7 mouse cellular contexts compared by ENCODE assay signal in the genomic region with DNA sequence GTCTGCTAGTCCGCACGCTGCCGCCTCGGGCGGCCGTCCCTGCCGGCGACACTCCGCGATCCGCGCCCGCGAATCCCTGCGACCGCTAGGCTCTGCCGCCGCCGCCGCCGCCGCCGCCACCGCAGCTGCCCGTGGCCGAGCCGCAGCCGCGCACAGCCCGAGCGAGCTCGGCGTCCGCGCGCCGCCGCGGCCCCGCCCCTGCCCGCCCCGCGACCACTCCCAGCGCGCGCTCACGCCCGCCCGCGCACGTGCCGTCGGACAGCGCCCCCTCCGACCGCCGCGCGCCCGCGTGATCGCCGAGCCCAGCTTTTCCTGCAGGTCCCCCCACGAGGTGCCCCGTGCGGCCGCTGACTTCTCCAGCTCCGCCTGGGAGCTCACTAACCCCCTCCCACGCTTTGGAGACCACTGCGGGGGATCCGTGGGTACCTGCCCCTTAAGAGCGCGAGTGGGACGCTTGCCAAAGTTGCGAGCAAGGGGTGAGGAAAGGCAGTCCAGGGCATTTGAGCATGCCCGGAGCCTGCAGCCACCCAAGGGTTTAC. TPM values are rescaled to one million over a fixed set of nuclear protein-coding genes. Genes with fewer than 3 reads are reported as not detected.
DNase-seq lines count a peak whose midpoint lies in the region; ATAC-seq and TF ChIP-seq lines count a peak whose summit lies in the region.

Gene Gnai1 (minus strand): TSS at position 75 of the 539 bp plus-strand sequence.

- peak within 1 kb of the TSS; percentile 97 for H3K4me2 ChIP-seq in intestine, embryonic 16.5 days (ENCODE audit: low read depth, low read length)

- no peaks in the 10 kb centered on the region for H3K36me3 ChIP-seq in intestine, embryonic 16.5 days (ENCODE audit: control insufficient read depth, insufficient read depth, low read length)
- H3K36me3 ChIP-seq in midbrain, embryonic 10.5 days = no peaks in the 10 kb centered on the region
- no peaks in the 10 kb centered on the region for H3K36me3 ChIP-seq in small intestine, adult 2 months (ENCODE audit: control insufficient read depth, insufficient read depth, low read length)

- DNase-seq in adrenal gland, postnatal 4 days (ENCODE audit: low spot score in 2 of 2) = peak; percentile 56 to 58
- peak; percentile 65 for DNase-seq in embryo, embryonic 11.5 days (ENCODE audit: low read depth, low spot score)
- peak; percentile 34 for DNase-seq in gonadal fat pad, adult 2 months (ENCODE audit: low read depth)
- DNase-seq in left cerebral cortex, postnatal 36 days (ENCODE audit: low spot score in 2 of 2) = peak in 1 of 2 experiments; percentile 77
- DNase-seq in midbrain, embryonic 10.5 days (ENCODE audit: low spot score) = no peak

- intact Hi-C loops in left cerebral cortex, postnatal 36 days (cut with DNase I) = loop anchor here (5.0 kb wide), 1 partner anchor 273 kb away; no protein-coding TSS in a partner anchor

- peak within 1 kb of the TSS; percentile 83 for H3K9ac ChIP-seq in intestine, embryonic 16.5 days (ENCODE audit: low read depth, low read length)

- H3K27ac ChIP-seq in intestine, embryonic 16.5 days (ENCODE audit: low read length) = peak within 1 kb of the TSS; percentile 51
- H3K27ac ChIP-seq in midbrain, embryonic 10.5 days (replicated peaks) = peak within 1 kb of the TSS; percentile 89
- no peak within 1 kb of the TSS for H3K27ac ChIP-seq in small intestine, adult 2 months (ENCODE audit: insufficient read depth, low read depth, low read length)

- peaks cover 2% of the 10 kb centered on the region; the same call in 1 of the 2 replicates for H3K4me1 ChIP-seq in intestine, embryonic 16.5 days (ENCODE audit: control insufficient read depth, insufficient read depth, low read length)
- H3K4me1 ChIP-seq in midbrain, embryonic 10.5 days = peaks cover 13% of the 10 kb centered on the region
- peaks cover 4% of the 10 kb centered on the region; the same call in 1 of the 2 replicates for H3K4me1 ChIP-seq in small intestine, adult 2 months (ENCODE audit: control insufficient read depth, insufficient read depth, insufficient read length, low read length)

- TF ChIP-seq POLR2A in small intestine, adult 2 months (IDR thresholded peaks at IDR 0.05; ENCODE audit: low read depth, low read length) = no peak

- TF ChIP-seq CTCF in small intestine, adult 2 months (IDR thresholded peaks at IDR 0.05; ENCODE audit: extremely low read depth, insufficient read length, insufficient replicate concordance, low read depth, low read length) = no peak

- H3K9me3 ChIP-seq in intestine, embryonic 16.5 days (ENCODE audit: control insufficient read depth, low read length) = no peaks in the 10 kb centered on the region
- no peaks in the 10 kb centered on the region for H3K9me3 ChIP-seq in midbrain, embryonic 10.5 days (replicated peaks)

- H3K27me3 ChIP-seq in intestine, embryonic 16.5 days (replicated peaks; ENCODE audit: control insufficient read depth, insufficient read depth, low read length) = no peaks in the 10 kb centered on the region
- H3K27me3 ChIP-seq in midbrain, embryonic 10.5 days (ENCODE audit: low read depth, poor library complexity, severe bottlenecking) = peaks cover 22% of the 10 kb centered on the region
- H3K27me3 ChIP-seq in small intestine, adult 2 months (ENCODE audit: control insufficient read depth, insufficient read depth, low read length) = peaks cover 15% of the 10 kb centered on the region

- H3K4me3 ChIP-seq in intestine, embryonic 16.5 days (ENCODE audit: low read length) = peak within 1 kb of the TSS; percentile 86
- peak within 1 kb of the TSS; percentile 71 for H3K4me3 ChIP-seq in midbrain, embryonic 10.5 days
- peak within 1 kb of the TSS; percentile 81 for H3K4me3 ChIP-seq in small intestine, adult 2 months (ENCODE audit: low read depth, low read length)

- under 1% methylated on average over 52 of the region's 76 CpGs for WGBS in intestine, embryonic 16.5 days
- under 1% methylated on average over 53 of the region's 76 CpGs for WGBS in midbrain, embryonic 10.5 days
- 3% methylated on average over 46 of the region's 76 CpGs for WGBS in small intestine, adult 2 months

- peak; percentile 97 for ATAC-seq in intestine, embryonic 16.5 days

RNA-seq across cellular contexts. Expression of gene Gnai1, which starts in this region (rescaled TPM):
- 10 to 100 TPM; 17.6 to 21.1 TPM for total RNA-seq in adrenal gland, postnatal 4 days (2021)
- polyA plus RNA-seq in gonadal fat pad, adult 2 months (2012; rRNA removed) = 51.5 and 59.0 TPM in 2 replicates
- 15.6 and 17.4 TPM in 2 replicates for polyA plus RNA-seq in intestine, embryonic 16.5 days (2015; fragmentation: Nextera tagmentation; extraction: Ambion mirVana)
- total RNA-seq in left cerebral cortex, postnatal 36 days (2021) = 100 to 1,000 TPM; 166 to 182 TPM
- 19.4 and 21.3 TPM in 2 replicates for polyA plus RNA-seq in midbrain, embryonic 10.5 days (2016; fragmentation: Nextera tagmentation; extraction: Ambion mirVana)
- 1.6 TPM in 2 replicates for polyA plus RNA-seq in small intestine, adult 2 months (2012; rRNA removed)

Comparison
In these comparisons a context has a peak if more than half of its experiments do, and no peak if none do; other contexts are left out.
1. RNA of gene Gnai1 (total RNA-seq): 166 to 182 TPM in left cerebral cortex, postnatal 36 days; 17.6 to 21.1 TPM in adrenal gland, postnatal 4 days; every median in the first group is over 4 times any median in the second.
2. Peak in every context shown above with its lines, with median percentiles within 50 percentile points of each other: H3K4me3 ChIP-seq.